Mouse (Mus musculus) E14TG2a.4 (cell line): ENCODE results near the gene Stradb.

Source experiments
- H3K27me3 ChIP-seq: 2 replicates; pipeline ENCODE4 v1.6.1; 2014; ENCODE audit warnings: low read length, control low read depth; ENCODE audit not compliant: insufficient read depth
- H3K36me3 ChIP-seq: 2 replicates; pipeline ENCODE4 v1.6.1; 2014; ENCODE audit warnings: low read length, control low read depth; ENCODE audit not compliant: insufficient read depth
- H3K4me1 ChIP-seq: replicated peaks from 2 replicates; pipeline ENCODE4 v1.6.1; 2014; ENCODE audit warnings: low read depth, low read length, control low read depth
- H3K4me3 ChIP-seq: replicated peaks from 2 replicates; pipeline ENCODE4 v1.5.1; 2014; ENCODE audit warnings: mild to moderate bottlenecking, low read length
- H3K9me3 ChIP-seq: 2 replicates; pipeline ENCODE4 v1.6.1; 2014; ENCODE audit warnings: low read length, control low read depth
- CTCF ChIP-seq: conservative IDR thresholded peaks from 2 replicates; pipeline ENCODE4 v1.5.1; 2014; ENCODE audit warnings: low read length
- NANOG ChIP-seq: IDR thresholded peaks from 2 replicates; pipeline ENCODE4 v1.6.1; 2014; ENCODE audit warnings: borderline replicate concordance, low read length, mixed read lengths
- POU5F1 ChIP-seq: IDR thresholded peaks from 2 replicates; pipeline ENCODE4 v1.6.1; 2014; ENCODE audit warnings: low read length, borderline replicate concordance

Stradb gene

GRCm38 (mm10) chr1:59037723-59038122, 64.4 kb downstream of the Stradb start:
- 0 out of 2 replicates have a peak, but pooled peaks cover 3% of the 10 kb centered on the region for H3K9me3 ChIP-seq
- no peaks in the 10 kb centered on the region for H3K36me3 ChIP-seq
- TF ChIP-seq CTCF (no peak), NANOG (no peak), POU5F1 (no peak)
- H3K4me1 ChIP-seq: no peaks in the 10 kb centered on the region
- no peaks in the 10 kb centered on the region for H3K27me3 ChIP-seq
- H3K4me3 ChIP-seq: no peak overlapping the region
